Mouse (Mus musculus) lung, embryonic 15.5 days (tissue): Measurements from ENCODE around the gene Cdc123. TPM values are rescaled to one million over a fixed set of nuclear protein-coding genes. Genes with fewer than 3 reads are reported as not detected.
A peak's percentile ranks its signal among the peaks of the same experiment; 100 is the strongest.

Experiments
- ATAC-seq: fragments of 200-750 bp; cut with Nextera tagmentation; 2 replicates; pipeline ENCODE4 v1.8.0; 2017; ENCODE audit warnings: moderate number of reproducible peaks, borderline replicate concordance; ENCODE audit not compliant: low FRiP score, low TSS enrichment; ENCODE audit errors: extremely low read depth
- H3K27ac ChIP-seq: fragments of 300-500 bp; sonication (generic); 2 replicates; pipeline ENCODE4 v1.5.1; 2015; ENCODE audit warnings: moderate library complexity, mild to moderate bottlenecking, inconsistent platforms
- H3K27me3 ChIP-seq: fragments of 300-500 bp; sonication (generic); 2 replicates; pipeline ENCODE4 v1.6.1; 2015; ENCODE audit warnings: inconsistent platforms
- H3K36me3 ChIP-seq: fragments of 300-500 bp; sonication (generic); 2 replicates; pipeline ENCODE4 v1.6.1; 2015; ENCODE audit warnings: inconsistent platforms
- H3K4me1 ChIP-seq: fragments of 300-500 bp; sonication (generic); 2 replicates; pipeline ENCODE4 v1.6.1; 2015; ENCODE audit warnings: inconsistent platforms
- H3K4me2 ChIP-seq: fragments of 300-500 bp; sonication (generic); 2 replicates; pipeline ENCODE4 v1.6.1; 2015; ENCODE audit warnings: inconsistent platforms, mild to moderate bottlenecking, moderate library complexity
- H3K4me3 ChIP-seq: fragments of 300-500 bp; sonication (generic); 2 replicates; pipeline ENCODE4 v1.5.1; 2015; ENCODE audit warnings: mild to moderate bottlenecking, inconsistent platforms
- H3K9ac ChIP-seq: fragments of 300-500 bp; sonication (generic); 2 replicates; pipeline ENCODE4 v1.6.1; 2015; ENCODE audit warnings: inconsistent platforms
- H3K9me3 ChIP-seq: fragments of 300-500 bp; sonication (generic); 2 replicates; pipeline ENCODE4 v1.6.1; 2016; ENCODE audit warnings: inconsistent platforms
- WGBS: fragments of 180-500 bp; shearing (Covaris S2); methylation state at CpG from one replicate; pipeline ENCODE4 v1.1.7; 2015; 5-methylcytosine and 5-hydroxymethylcytosine counted together
- polyA plus RNA-seq: library from polyadenylated mRNA; unstranded; fragments of >200 nt; fragmentation: Nextera tagmentation; extraction: Ambion mirVana; gene quantifications from 2 replicates; pipeline ENCODE4 v1.2.1, GENCODE M21; 2015

Cdc123 gene
- polyA plus RNA-seq, 1 experiment from 2014 or later = 302 TPM

DNA sequence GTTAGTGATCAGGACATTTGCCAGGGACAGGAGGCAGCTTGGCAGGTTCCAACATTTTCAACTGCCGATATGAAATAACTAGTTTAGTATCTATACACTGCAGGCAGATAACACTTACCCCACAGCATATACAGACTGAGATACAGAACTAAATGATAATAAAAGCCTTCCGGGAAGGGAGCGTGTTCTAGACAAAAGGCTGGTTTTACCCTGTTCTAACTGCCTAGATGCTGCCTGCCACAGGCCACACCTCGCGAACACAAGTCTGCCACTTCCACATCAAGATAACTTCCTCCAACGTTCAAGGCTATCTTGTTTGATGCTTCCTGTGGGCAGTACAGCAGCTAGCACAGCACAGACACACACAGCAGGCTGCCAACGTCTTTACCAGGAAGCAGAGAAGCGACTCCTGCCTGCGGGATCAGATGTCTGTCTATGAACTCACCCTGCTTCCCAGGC lies 43.8 kb downstream of the Cdc123 start:
- H3K4me1 ChIP-seq = no peaks in the 10 kb centered on the region
- no peak for ATAC-seq
- H3K4me3 ChIP-seq = no peak overlapping the region
- no peaks in the 10 kb centered on the region for H3K9me3 ChIP-seq
- H3K4me2 ChIP-seq = no peak overlapping the region
- 69% methylated on average over 9 of the region's 9 CpGs for WGBS
- peaks cover 33% of the 10 kb centered on the region for H3K36me3 ChIP-seq
- H3K9ac ChIP-seq = no peak overlapping the region
- H3K27ac ChIP-seq = no peak overlapping the region
- H3K27me3 ChIP-seq = no peaks in the 10 kb centered on the region

DNA sequence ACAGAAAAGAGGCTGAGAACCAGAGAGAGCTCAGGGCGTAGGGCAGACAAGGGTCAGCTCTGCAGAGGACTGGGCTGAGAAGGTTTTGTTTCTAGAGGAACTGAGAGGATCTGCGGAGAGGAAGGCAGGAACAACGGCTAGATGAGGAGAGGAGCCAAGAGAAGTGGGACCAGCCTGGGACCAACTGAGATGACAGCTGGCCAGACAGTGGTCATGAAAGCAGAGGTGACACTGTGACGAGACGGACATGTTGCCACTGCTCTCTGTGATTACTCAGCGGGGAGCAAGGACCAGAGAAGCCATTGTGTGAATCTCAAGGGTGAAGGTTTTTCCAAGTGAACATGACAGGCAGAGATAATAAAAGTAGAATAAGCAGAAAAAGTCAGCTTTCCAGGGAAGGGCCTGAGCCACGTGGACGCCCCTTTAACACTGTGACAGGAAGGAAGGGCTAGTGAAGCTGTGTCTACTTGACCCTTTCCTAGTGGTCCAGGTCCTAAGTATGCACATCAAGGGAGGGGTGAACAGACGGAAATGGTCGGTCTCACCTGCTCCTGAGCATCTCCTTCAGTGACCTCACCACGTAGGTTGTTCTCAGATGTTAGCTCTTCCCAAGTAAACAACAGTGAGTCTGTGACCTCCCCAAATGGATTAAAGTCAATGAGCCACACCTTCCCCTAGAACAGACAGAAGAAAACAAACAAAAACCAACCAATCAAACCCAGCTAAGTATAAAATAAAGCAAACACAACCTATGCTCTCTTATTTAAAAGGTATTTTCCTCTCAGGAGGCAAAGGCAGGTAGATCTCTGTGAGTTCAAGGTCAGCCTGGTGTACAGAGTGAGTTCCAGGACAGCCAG lies 46.9 kb downstream of the Cdc123 start:
- ATAC-seq = peak; percentile 68; the same call in 1 of the 2 replicates
- no peak overlapping the region for H3K4me3 ChIP-seq
- no peaks in the 10 kb centered on the region for H3K27me3 ChIP-seq
- no peak overlapping the region for H3K4me2 ChIP-seq
- no peak overlapping the region for H3K9ac ChIP-seq
- 61% methylated on average over 11 of the region's 11 CpGs for WGBS
- H3K4me1 ChIP-seq = no peaks in the 10 kb centered on the region
- no peak overlapping the region for H3K27ac ChIP-seq
- H3K9me3 ChIP-seq = no peaks in the 10 kb centered on the region
- H3K36me3 ChIP-seq = peaks cover 59% of the 10 kb centered on the region

DNA sequence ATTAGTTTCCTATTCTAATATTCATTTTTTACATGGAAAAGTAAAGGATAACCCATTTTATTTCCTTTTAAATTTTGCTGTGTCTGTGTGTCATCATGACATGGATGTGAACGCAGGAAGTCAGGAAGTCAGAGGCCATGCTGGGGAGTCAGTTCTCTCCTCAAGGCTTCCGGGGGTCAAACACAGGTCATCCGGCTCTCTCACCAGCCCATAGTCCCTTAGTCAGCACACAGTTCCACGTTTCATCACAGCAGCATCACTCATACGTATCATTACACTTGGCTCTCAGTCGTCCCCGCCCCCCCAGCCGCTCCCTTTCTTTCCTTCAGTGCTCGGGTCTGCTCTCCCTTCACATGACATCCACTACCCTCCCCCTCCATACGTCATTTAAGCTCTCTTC lies 51.2 kb downstream of the Cdc123 start:
- Histone ChIP-seq H3K27me3 (no peaks in the 10 kb centered on the region), H3K9ac (no peak overlapping the region), H3K4me1 (no peaks in the 10 kb centered on the region), H3K4me3 (no peak overlapping the region), H3K36me3 (peaks cover 44% of the 10 kb centered on the region), H3K9me3 (no peaks in the 10 kb centered on the region), H3K4me2 (no peak overlapping the region), H3K27ac (no peak overlapping the region)
- 77% methylated on average over 10 of the region's 10 CpGs for WGBS
- no peak for ATAC-seq

DNA sequence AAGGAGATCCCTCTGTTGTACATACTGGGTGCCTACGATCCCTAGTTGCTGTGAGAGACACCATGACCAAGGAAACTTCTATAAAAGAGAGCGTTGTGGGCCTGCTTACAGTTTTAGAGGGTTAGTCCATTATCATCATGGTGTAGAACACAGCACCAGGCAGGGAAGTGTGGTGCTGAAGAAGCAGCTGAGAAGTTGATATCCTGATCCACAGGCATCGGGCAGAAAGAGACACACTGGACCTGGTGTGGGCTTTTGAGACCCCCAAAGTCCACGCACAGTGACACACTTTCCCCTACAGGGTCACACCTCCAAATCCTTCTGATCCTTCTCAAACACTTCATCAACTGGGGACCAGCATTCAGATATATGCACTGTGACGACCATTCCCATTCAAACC lies 52.9 kb downstream of the Cdc123 start:
- ATAC-seq = no peak
- H3K9ac ChIP-seq = no peak overlapping the region
- no peaks in the 10 kb centered on the region for H3K4me1 ChIP-seq
- no peaks in the 10 kb centered on the region for H3K9me3 ChIP-seq
- WGBS = 90% methylated on average over 5 of the region's 5 CpGs
- no peaks in the 10 kb centered on the region for H3K27me3 ChIP-seq
- H3K4me2 ChIP-seq = no peak overlapping the region
- H3K4me3 ChIP-seq = no peak overlapping the region
- peaks cover 38% of the 10 kb centered on the region for H3K36me3 ChIP-seq
- H3K27ac ChIP-seq = no peak overlapping the region

DNA sequence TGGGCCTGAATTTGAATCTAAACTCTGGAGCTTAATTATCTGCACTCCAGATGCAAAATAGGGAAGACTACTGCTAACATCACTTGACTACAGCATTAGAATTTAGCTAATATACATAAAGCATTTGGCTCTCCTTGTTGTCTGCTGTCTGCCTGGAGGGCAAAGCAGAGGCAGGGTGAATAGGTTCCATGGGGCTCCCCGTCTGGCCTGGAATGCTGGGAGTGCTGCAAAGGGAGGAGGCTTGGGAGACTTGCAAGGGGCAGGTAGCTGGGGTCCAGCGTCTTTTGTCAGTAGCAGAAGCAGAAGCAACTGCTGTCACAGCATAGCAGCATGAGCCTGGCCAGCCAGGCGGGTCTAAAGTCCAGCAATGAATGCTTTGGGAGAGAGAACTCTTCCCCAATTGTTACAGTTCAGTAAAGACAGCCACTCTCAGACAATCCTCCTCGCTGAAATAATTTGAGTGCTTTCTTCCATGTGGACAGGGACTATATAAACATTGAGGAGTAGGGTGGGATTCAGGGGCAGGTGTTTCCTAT lies 55.3 kb downstream of the Cdc123 start:
- Histone ChIP-seq H3K9me3 (no peaks in the 10 kb centered on the region), H3K4me1 (no peaks in the 10 kb centered on the region), H3K27ac (no peak overlapping the region), H3K36me3 (peaks cover 14% of the 10 kb centered on the region), H3K27me3 (no peaks in the 10 kb centered on the region), H3K4me3 (no peak overlapping the region), H3K4me2 (no peak overlapping the region), H3K9ac (no peak overlapping the region)
- ATAC-seq = no peak
- WGBS = 26% methylated on average over 4 of the region's 4 CpGs

DNA sequence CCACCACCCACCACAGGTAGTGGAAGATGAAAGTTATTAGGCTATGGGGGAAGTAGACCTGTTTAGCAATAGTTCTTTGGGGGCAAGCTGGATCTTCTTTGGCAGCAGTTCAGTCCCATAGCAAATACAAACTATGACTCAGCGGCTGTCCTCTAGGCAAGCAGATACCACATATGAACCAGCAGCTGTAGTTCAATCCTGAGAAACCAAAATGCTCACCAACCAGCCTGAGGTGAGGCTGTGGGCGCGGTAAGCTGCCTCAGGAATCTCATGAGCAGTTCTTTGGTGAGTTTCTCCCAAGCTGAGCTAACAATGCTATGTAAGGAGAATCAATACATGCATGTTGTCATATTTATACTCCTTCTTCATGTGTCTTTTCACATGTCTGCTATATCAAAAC lies 57.6 kb downstream of the Cdc123 start:
- Histone ChIP-seq H3K9ac (no peak overlapping the region), H3K4me2 (no peak overlapping the region), H3K4me3 (no peak overlapping the region), H3K9me3 (no peaks in the 10 kb centered on the region), H3K4me1 (no peaks in the 10 kb centered on the region), H3K36me3 (no peaks in the 10 kb centered on the region), H3K27ac (no peak overlapping the region), H3K27me3 (no peaks in the 10 kb centered on the region)
- WGBS = 85% methylated on average over 3 of the region's 3 CpGs
- no peak for ATAC-seq

DNA sequence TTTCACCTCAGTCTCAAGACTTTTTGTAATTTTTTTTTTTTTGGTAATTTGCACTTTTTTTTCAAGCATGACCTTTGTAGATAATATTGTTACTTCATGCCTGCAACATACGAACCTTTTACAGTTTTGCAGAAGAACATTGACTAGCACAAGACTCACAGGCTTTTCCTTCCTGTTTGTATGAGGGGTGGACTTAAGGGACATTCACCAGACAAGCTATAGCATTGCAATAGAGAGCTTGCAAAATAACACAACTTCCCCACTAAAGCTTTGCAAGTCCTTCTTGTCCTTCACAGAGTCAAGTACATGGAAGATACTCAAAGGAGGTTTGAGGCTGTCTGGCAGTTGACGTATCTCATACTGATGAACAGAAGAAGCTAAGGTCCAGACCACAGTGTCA lies 72.5 kb downstream of the Cdc123 start:
- H3K36me3 ChIP-seq = no peaks in the 10 kb centered on the region
- H3K4me1 ChIP-seq = no peaks in the 10 kb centered on the region
- no peak overlapping the region for H3K4me3 ChIP-seq
- no peak overlapping the region for H3K4me2 ChIP-seq
- H3K9me3 ChIP-seq = no peaks in the 10 kb centered on the region
- WGBS = 73% methylated on average over 2 of the region's 2 CpGs
- no peak overlapping the region for H3K27ac ChIP-seq
- no peak overlapping the region for H3K9ac ChIP-seq
- H3K27me3 ChIP-seq = no peaks in the 10 kb centered on the region
- ATAC-seq = no peak

DNA sequence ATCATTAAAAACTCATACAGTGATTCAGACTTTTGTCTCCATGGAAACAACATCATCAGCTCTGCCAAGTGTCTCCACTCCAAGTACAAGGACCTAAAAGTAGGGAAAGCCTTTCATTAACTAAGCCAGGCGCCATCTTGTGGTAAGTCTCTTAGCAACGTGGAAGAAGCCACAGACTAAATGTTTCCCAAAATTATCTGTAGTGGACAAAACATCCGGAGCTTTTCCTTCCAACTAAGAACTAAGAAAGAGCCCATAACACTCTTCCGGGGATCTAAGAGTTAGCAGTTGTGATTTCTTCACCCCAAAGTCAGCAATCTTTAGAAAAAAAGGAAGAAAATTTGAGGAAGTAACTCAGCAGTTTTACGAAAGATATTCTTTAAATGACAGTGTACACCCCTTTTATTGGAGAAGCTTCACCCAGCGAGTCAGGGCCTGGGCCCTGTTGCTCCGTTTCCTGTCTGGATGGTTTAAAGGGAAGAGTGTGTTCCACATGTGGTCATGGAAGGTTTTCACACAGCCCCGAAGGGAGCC lies 74.2 kb downstream of the Cdc123 start:
- ATAC-seq = no peak
- Histone ChIP-seq H3K4me3 (no peak overlapping the region), H3K9ac (no peak overlapping the region), H3K4me2 (no peak overlapping the region), H3K36me3 (no peaks in the 10 kb centered on the region), H3K4me1 (no peaks in the 10 kb centered on the region), H3K9me3 (no peaks in the 10 kb centered on the region), H3K27ac (no peak overlapping the region), H3K27me3 (no peaks in the 10 kb centered on the region)
- 44% methylated on average over 8 of the region's 8 CpGs for WGBS

DNA sequence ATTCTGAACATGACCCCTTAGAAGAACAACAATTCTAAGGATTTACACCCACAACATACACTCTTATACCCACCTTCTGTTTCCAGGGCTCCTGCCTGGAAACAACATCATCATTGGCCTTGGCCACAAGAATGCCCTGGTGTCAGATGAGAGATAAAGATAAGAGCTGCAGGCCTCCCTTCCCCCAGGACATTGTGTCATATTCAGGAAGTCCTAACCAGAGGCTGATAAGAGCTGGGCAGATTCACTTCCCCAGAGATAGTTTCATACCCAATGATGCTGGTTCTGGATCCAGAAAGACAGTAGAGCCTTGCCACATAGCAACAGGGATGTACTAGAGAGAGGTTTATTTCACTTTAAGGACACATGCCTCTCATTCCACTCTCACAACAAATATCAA lies 75.3 kb downstream of the Cdc123 start:
- no peak overlapping the region for H3K4me3 ChIP-seq
- no peak overlapping the region for H3K9ac ChIP-seq
- no peak for ATAC-seq
- no peaks in the 10 kb centered on the region for H3K27me3 ChIP-seq
- H3K9me3 ChIP-seq = no peaks in the 10 kb centered on the region
- no peaks in the 10 kb centered on the region for H3K4me1 ChIP-seq
- no peak overlapping the region for H3K4me2 ChIP-seq
- no peaks in the 10 kb centered on the region for H3K36me3 ChIP-seq
- H3K27ac ChIP-seq = no peak overlapping the region

DNA sequence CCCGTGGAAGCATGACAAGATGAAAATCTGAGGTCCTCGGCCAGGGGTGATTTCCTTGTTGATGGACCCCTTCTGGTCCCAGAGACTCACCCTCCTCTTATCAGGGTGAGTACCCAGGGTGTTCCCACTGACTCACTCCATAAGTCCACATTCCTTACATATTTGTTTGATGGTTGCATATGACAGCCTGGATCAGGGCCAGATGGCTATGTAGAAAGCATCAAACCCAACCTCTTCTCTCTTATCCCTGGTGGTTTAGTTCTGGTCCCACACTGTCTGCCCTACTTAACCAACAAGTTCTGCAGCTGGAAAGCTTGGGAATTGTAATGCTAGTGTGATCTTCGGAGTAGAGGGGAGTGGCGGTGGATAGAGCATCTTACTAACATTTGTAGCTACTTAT lies 76.0 kb downstream of the Cdc123 start:
- no peaks in the 10 kb centered on the region for H3K27me3 ChIP-seq
- H3K9me3 ChIP-seq = no peaks in the 10 kb centered on the region
- no peaks in the 10 kb centered on the region for H3K36me3 ChIP-seq
- no peak overlapping the region for H3K4me3 ChIP-seq
- no peak overlapping the region for H3K9ac ChIP-seq
- H3K4me1 ChIP-seq = no peaks in the 10 kb centered on the region
- WGBS = 79% methylated on average over 4 of the region's 4 CpGs
- H3K27ac ChIP-seq = no peak overlapping the region
- no peak overlapping the region for H3K4me2 ChIP-seq
- ATAC-seq = no peak

DNA sequence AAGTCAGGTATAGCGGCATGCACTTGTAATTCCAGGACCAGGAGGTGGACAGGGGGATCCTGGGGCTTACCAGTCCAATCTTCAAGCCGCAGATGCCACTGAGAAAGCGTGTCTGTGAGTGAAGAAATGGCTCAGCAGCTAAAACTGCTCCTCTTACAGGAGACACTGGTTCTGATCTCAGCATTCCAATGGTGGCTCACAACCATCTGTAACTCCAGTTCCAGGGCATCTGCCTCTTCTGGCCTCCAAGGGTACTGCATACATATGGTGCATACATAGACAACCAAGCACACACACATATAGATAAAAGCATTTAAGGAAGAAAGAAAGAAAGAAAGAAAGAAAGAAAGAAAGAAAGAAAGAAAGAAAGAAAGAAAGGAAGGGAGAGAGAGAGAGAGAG lies 82.9 kb downstream of the Cdc123 start:
- no peak overlapping the region for H3K4me3 ChIP-seq
- H3K36me3 ChIP-seq = no peaks in the 10 kb centered on the region
- H3K9me3 ChIP-seq = no peaks in the 10 kb centered on the region
- ATAC-seq = no peak
- H3K27ac ChIP-seq = no peak overlapping the region
- H3K9ac ChIP-seq = no peak overlapping the region
- no peaks in the 10 kb centered on the region for H3K27me3 ChIP-seq
- no peaks in the 10 kb centered on the region for H3K4me1 ChIP-seq
- no peak overlapping the region for H3K4me2 ChIP-seq
- 84% methylated on average over 3 of the region's 3 CpGs for WGBS

DNA sequence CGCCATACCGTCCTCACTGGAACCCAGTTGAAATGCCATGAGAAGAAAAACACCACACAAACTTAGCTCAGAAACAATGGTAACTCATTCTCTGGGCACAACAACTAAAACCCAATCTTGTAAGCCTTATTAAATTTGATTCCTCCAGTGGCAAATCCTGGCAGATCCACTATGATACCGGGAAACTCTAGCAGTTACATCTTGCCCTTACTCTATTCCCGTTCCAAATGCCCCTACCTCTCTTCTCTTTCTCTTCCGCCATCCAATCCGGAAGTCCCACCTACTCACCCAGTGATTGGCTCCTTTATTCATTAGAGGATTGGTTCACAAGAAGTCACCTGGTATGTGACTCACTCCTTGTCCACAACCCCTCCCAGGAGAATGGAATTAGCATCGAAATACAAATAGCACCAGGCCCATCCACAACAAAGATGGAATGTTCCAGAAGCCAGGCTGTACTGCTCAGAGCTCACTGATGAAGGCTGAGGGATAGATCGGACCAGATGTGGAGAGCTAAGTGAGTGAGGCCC lies 84.4 kb downstream of the Cdc123 start:
- Histone ChIP-seq H3K27ac (no peak overlapping the region), H3K4me2 (no peak overlapping the region)

More for the DNA sequence above, 84.4 kb downstream of the Cdc123 start:
- Histone ChIP-seq H3K4me1 (no peaks in the 10 kb centered on the region), H3K9ac (no peak overlapping the region), H3K9me3 (no peaks in the 10 kb centered on the region), H3K36me3 (no peaks in the 10 kb centered on the region), H3K4me3 (no peak overlapping the region), H3K27me3 (no peaks in the 10 kb centered on the region)
- ATAC-seq = no peak
- WGBS = 92% methylated on average over 8 of the region's 8 CpGs
